Mouse (Mus musculus): ENCODE results near the gene Tlr5. TPM values are rescaled to one million over a fixed set of nuclear protein-coding genes. Genes with fewer than 3 reads are reported as not detected.

Gene Tlr5
- 1.0 TPM for polyA plus RNA-seq (2014; fragmentation: Illumina TruSeq; extraction: RNeasy Lipid Tissue Mini Kit (QIAGEN cat#74804); ENCODE audit: low read depth, low replicate concordance)

DNA sequence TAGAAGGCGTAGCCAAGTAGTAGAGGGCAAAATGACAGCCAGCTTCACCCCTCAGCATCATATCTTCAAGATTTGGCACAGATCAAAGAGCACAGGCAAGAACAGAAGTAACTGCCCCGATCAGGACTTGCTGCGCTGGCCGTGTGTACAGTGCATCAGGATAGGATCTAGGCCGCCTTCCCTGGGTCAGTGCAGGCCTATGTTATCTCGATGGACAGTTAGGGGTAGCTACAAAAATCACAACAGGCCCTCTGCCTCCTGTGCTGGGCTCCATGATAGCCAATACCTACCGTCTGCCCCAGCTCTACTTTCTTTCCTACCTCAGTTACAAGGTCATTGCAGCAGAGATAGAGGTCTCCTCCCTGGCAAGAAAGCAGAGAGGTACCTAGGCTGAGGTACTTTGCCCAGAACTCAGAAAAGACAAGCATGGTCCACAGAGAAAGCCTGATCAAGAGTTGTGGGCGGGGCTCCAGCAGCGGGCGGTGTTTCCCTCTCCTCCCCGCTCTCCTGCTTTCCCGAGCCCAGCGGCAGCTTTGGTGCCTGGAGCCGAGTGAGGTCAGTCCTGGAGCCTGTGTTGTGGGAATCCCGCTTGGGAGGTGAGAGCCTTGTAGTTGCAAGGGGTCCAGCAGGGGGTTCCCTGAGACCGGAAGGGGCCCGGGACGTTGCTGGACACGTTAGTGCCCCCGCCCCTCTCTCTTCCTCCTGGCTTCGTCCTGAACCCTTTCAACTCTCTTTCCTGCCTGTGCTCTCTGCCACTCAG lies at the start of gene Tlr5:
Gene Tlr5 (plus strand): TSS at position 502 of the 760 bp plus-strand sequence.

Other genes with a start within 250 kb of the Tlr5 start
- not detected for gene Ccdc185, start 205.6 kb upstream of the Tlr5 start, polyA plus RNA-seq (2014; fragmentation: Illumina TruSeq; extraction: RNeasy Lipid Tissue Mini Kit (QIAGEN cat#74804); ENCODE audit: low read depth, low replicate concordance)
- gene Susd4, start 190.9 kb upstream of the Tlr5 start, polyA plus RNA-seq (2014; fragmentation: Illumina TruSeq; extraction: RNeasy Lipid Tissue Mini Kit (QIAGEN cat#74804); ENCODE audit: low read depth, low replicate concordance): 0.34 TPM

All from heart, adult 10 weeks (tissue).